14 mouse cellular contexts compared by ENCODE assay signal in genomic region chr16:90462728-90463275, GRCm38 (mm10).
A peak's percentile ranks its signal among the peaks of the same experiment; 100 is the strongest.
DNase-seq lines count a peak whose midpoint lies in the region; ATAC-seq lines count a peak whose summit lies in the region.
"Had no signal": no experiment of that assay in that cellular context is flagged by ENCODE, and none has a peak within 500 bp of the region (broad histone marks: within the 10 kb centered on the region; RNA-seq: fewer than 3 reads in every experiment).

No protein-coding gene starts in this region.

- no peaks in the 10 kb centered on the region for H3K4me1 ChIP-seq in embryonic facial prominence, embryonic 11.5 days (ENCODE audit: control insufficient read depth, insufficient read depth, low read length)
- H3K4me1 ChIP-seq in embryonic facial prominence, embryonic 10.5 days: peaks cover 47% of the 10 kb centered on the region
- H3K4me1 ChIP-seq in hindbrain, embryonic 15.5 days (replicated peaks): peaks cover 10% of the 10 kb centered on the region; the same call in 1 of the 2 replicates
- peaks cover 4% of the 10 kb centered on the region; the same call in 1 of the 2 replicates for H3K4me1 ChIP-seq in hindbrain, embryonic 16.5 days (ENCODE audit: control insufficient read depth, insufficient read depth, low read depth, low read length)
- peaks cover 33% of the 10 kb centered on the region for H3K4me1 ChIP-seq in neural tube, embryonic 15.5 days

- DNase-seq in embryonic facial prominence, embryonic 11.5 days (ENCODE audit: low spot score): peak; percentile 33
- DNase-seq in embryonic facial prominence, embryonic 10.5 days (ENCODE audit: low spot score): no peak
- DNase-seq in neural tube, embryonic 10.5 days (ENCODE audit: extremely low spot score, low spot score): no peak
- DNase-seq in layer of hippocampus, postnatal 14 days (ENCODE audit: low spot score in 2 of 2): no peak
- no peak for DNase-seq in frontal cortex, adult 2 months (ENCODE audit: extremely low spot score in 1 of 2, low spot score in 1 of 2)
- DNase-seq: cerebellum, adult 9-11 months; layer of hippocampus, adult 9-11 months; left cerebral cortex, postnatal 4 days; thymus, adult 18-20 months had no signal

- no peak overlapping the region for H3K9ac ChIP-seq in embryonic facial prominence, embryonic 11.5 days (replicated peaks; ENCODE audit: low read length)
- no peak overlapping the region for H3K9ac ChIP-seq in hindbrain, embryonic 15.5 days
- H3K9ac ChIP-seq in hindbrain, embryonic 16.5 days (ENCODE audit: low read depth, low read length): no peak overlapping the region
- H3K9ac ChIP-seq in neural tube, embryonic 15.5 days (replicated peaks): no peak overlapping the region

- H3K27ac ChIP-seq in embryonic facial prominence, embryonic 11.5 days (replicated peaks; ENCODE audit: low read depth, low read length): no peak overlapping the region
- H3K27ac ChIP-seq in embryonic facial prominence, embryonic 10.5 days (replicated peaks): no peak overlapping the region
- 0 out of 2 replicates have a peak overlapping the region, but pooled peaks have one; percentile 11 for H3K27ac ChIP-seq in hindbrain, embryonic 15.5 days (replicated peaks)
- H3K27ac ChIP-seq in hindbrain, embryonic 16.5 days (ENCODE audit: low read depth, low read length): no peak overlapping the region
- H3K27ac ChIP-seq in neural tube, embryonic 15.5 days (replicated peaks): 0 out of 2 replicates have a peak overlapping the region, but pooled peaks have one; percentile 6

- H3K4me2 ChIP-seq in embryonic facial prominence, embryonic 11.5 days (ENCODE audit: low read depth, low read length): no peak overlapping the region; the same call in 1 of the 2 replicates
- H3K4me2 ChIP-seq in hindbrain, embryonic 15.5 days: no peak overlapping the region
- H3K4me2 ChIP-seq in hindbrain, embryonic 16.5 days (ENCODE audit: low read length): no peak overlapping the region
- no peak overlapping the region for H3K4me2 ChIP-seq in neural tube, embryonic 15.5 days

- H3K27me3 ChIP-seq in embryonic facial prominence, embryonic 11.5 days (ENCODE audit: control insufficient read depth, insufficient read depth, low read length): no peaks in the 10 kb centered on the region
- no peaks in the 10 kb centered on the region for H3K27me3 ChIP-seq in embryonic facial prominence, embryonic 10.5 days (replicated peaks; ENCODE audit: low read depth, poor library complexity, severe bottlenecking)
- no peaks in the 10 kb centered on the region for H3K27me3 ChIP-seq in hindbrain, embryonic 15.5 days
- no peaks in the 10 kb centered on the region for H3K27me3 ChIP-seq in hindbrain, embryonic 16.5 days (replicated peaks; ENCODE audit: control insufficient read depth, insufficient read depth, low read length)
- no peaks in the 10 kb centered on the region for H3K27me3 ChIP-seq in neural tube, embryonic 15.5 days (replicated peaks)

- H3K9me3 ChIP-seq in embryonic facial prominence, embryonic 11.5 days (replicated peaks; ENCODE audit: control insufficient read depth, low read length): no peaks in the 10 kb centered on the region
- peaks cover 4% of the 10 kb centered on the region; the same call in 1 of the 2 replicates for H3K9me3 ChIP-seq in embryonic facial prominence, embryonic 10.5 days
- peaks cover 3% of the 10 kb centered on the region; the same call in 1 of the 2 replicates for H3K9me3 ChIP-seq in hindbrain, embryonic 15.5 days
- H3K9me3 ChIP-seq in hindbrain, embryonic 16.5 days (ENCODE audit: control insufficient read depth, low read length): no peaks in the 10 kb centered on the region
- no peaks in the 10 kb centered on the region for H3K9me3 ChIP-seq in neural tube, embryonic 15.5 days (replicated peaks)

- H3K36me3 ChIP-seq in embryonic facial prominence, embryonic 11.5 days (replicated peaks; ENCODE audit: control insufficient read depth, insufficient read depth, low read depth, low read length): peaks cover 7% of the 10 kb centered on the region
- H3K36me3 ChIP-seq in embryonic facial prominence, embryonic 10.5 days (replicated peaks): peaks cover 80% of the 10 kb centered on the region
- peaks cover 8% of the 10 kb centered on the region for H3K36me3 ChIP-seq in hindbrain, embryonic 15.5 days
- H3K36me3 ChIP-seq in hindbrain, embryonic 16.5 days (ENCODE audit: control insufficient read depth, insufficient read depth, low read length): peaks cover 12% of the 10 kb centered on the region
- H3K36me3 ChIP-seq in neural tube, embryonic 15.5 days: peaks cover 19% of the 10 kb centered on the region

- H3K4me3 ChIP-seq in embryonic facial prominence, embryonic 11.5 days (ENCODE audit: low read depth, low read length): no peak overlapping the region
- H3K4me3 ChIP-seq in embryonic facial prominence, embryonic 10.5 days: no peak overlapping the region
- H3K4me3 ChIP-seq in hindbrain, embryonic 15.5 days: no peak overlapping the region
- H3K4me3 ChIP-seq in hindbrain, embryonic 16.5 days (ENCODE audit: low read length): no peak overlapping the region
- H3K4me3 ChIP-seq in neural tube, embryonic 15.5 days (replicated peaks): no peak overlapping the region
- H3K4me3 ChIP-seq: erythroblast, embryonic 14.5 days had no signal

- no peak for ATAC-seq in embryonic facial prominence, embryonic 11.5 days (replicated peaks; ENCODE audit: insufficient number of reproducible peaks, low FRiP score, low TSS enrichment, low read depth)
- ATAC-seq in hindbrain, embryonic 15.5 days (ENCODE audit: low FRiP score, low read depth): no peak
- no peak for ATAC-seq in hindbrain, embryonic 16.5 days
- ATAC-seq in neural tube, embryonic 15.5 days (ENCODE audit: low FRiP score): no peak
- ATAC-seq: inflammation-experienced regulatory T-cells, adult 6 months had no signal

- 53% methylated on average over 11 of the region's 11 CpGs for whole genome bisulfite sequencing in embryonic facial prominence, embryonic 11.5 days
- WGBS in embryonic facial prominence, embryonic 10.5 days: 64% methylated on average over 11 of the region's 11 CpGs
- WGBS in hindbrain, embryonic 15.5 days: 73% methylated on average over 11 of the region's 11 CpGs
- 74% methylated on average over 11 of the region's 11 CpGs for WGBS in hindbrain, embryonic 16.5 days
- 67% methylated on average over 11 of the region's 11 CpGs for WGBS in neural tube, embryonic 15.5 days

Comparison
In these comparisons a context has a peak if more than half of its experiments do, and no peak if none do; other contexts are left out.
1. H3K27ac ChIP-seq: peak in hindbrain, embryonic 15.5 days (single experiment) and neural tube, embryonic 15.5 days (single experiment); none in embryonic facial prominence, embryonic 11.5 days (single experiment), embryonic facial prominence, embryonic 10.5 days (single experiment) and hindbrain, embryonic 16.5 days (single experiment).